Mouse (Mus musculus) kidney, adult 2 months (tissue): ENCODE results near the gene Elovl6. TPM values are rescaled to one million over a fixed set of nuclear protein-coding genes. Genes with fewer than 3 reads are reported as not detected.

Experiments used
- DNase-seq: peaks from one replicate; pipeline ENCODE4 v3.0.0; 2021
- H3K27ac ChIP-seq: fragments of 200-500 bp; 2 replicates; pipeline ENCODE4 v1.5.1; 2012; ENCODE audit warnings: low read depth, low read length, control low read depth, inconsistent platforms; ENCODE audit not compliant: insufficient read depth
- H3K27me3 ChIP-seq: fragments of 200-500 bp; replicated peaks from 2 replicates; pipeline ENCODE4 v1.6.1; 2012; ENCODE audit warnings: mild to moderate bottlenecking, moderate library complexity, low read length, inconsistent platforms; ENCODE audit not compliant: control insufficient read depth, insufficient read depth
- H3K36me3 ChIP-seq: fragments of 200-500 bp; 2 replicates; pipeline ENCODE4 v1.6.1; 2012; ENCODE audit warnings: mild to moderate bottlenecking, moderate library complexity, low read length, inconsistent platforms; ENCODE audit not compliant: control insufficient read depth, insufficient read depth
- H3K4me1 ChIP-seq: fragments of 200-500 bp; 2 replicates; pipeline ENCODE4 v1.6.1; 2011; ENCODE audit warnings: low read length; ENCODE audit not compliant: control insufficient read depth, insufficient read depth
- H3K4me3 ChIP-seq: fragments of 200-500 bp; 2 replicates; pipeline ENCODE4 v1.5.1; 2011; ENCODE audit warnings: mild to moderate bottlenecking, low read depth, low read length, control low read depth; ENCODE audit not compliant: insufficient read depth
- CTCF ChIP-seq: fragments of 200-500 bp; conservative IDR thresholded peaks from 2 replicates; pipeline ENCODE4 v1.5.1; 2011; ENCODE audit warnings: low read depth, mild to moderate bottlenecking, control low read depth, low read length, moderate library complexity, mixed read lengths; ENCODE audit not compliant: insufficient read depth, insufficient read length
- POLR2A ChIP-seq: fragments of 200-500 bp; IDR thresholded peaks from one replicate; pipeline ENCODE4 v1.6.1; 2011; ENCODE audit warnings: low read depth, low read length, control low read depth
- WGBS: fragments of 180-500 bp; shearing (Covaris S2); methylation state at CpG from one replicate; pipeline ENCODE4 v1.1.7; 2018; 5-methylcytosine and 5-hydroxymethylcytosine counted together
- polyA plus RNA-seq: library from polyadenylated mRNA; depleted of rRNA; stranded (reverse); fragments of >200 nt; gene quantifications from 2 replicates; pipeline ENCODE4 v1.2.3, GENCODE M21; 2012

The Elovl6 gene
- polyA plus RNA-seq, 1 experiment = 73.0 TPM

DNA sequence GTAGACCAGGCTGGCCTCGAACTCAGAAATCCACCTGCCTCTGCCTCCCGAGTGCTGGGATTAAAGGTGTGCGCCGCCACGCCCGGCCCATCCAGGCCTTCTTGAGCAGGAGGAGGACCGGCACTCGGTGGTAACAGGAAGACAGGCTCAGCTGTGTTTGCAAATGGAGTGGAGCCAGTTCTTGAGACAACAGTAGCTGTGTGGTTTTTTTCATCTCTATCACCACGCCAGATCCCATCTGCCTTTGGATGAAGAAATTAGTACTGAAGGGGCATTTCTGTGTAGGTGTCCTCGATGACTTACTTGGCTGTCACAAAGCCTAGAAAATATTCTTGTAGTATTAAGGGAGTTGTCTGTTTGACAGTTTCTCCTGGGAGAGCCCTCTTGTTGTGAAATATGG, 28.9 kb downstream of the Elovl6 start:
- TF ChIP-seq CTCF (no peak), POLR2A (no peak)
- Histone ChIP-seq H3K36me3 (no peaks in the 10 kb centered on the region), H3K27ac (no peak overlapping the region), H3K4me1 (peaks cover 11% of the 10 kb centered on the region; the same call in 1 of the 2 replicates), H3K27me3 (no peaks in the 10 kb centered on the region), H3K4me3 (no peak overlapping the region)
- DNase-seq = no peak
- 92% methylated on average over 10 of the region's 10 CpGs for WGBS

DNA sequence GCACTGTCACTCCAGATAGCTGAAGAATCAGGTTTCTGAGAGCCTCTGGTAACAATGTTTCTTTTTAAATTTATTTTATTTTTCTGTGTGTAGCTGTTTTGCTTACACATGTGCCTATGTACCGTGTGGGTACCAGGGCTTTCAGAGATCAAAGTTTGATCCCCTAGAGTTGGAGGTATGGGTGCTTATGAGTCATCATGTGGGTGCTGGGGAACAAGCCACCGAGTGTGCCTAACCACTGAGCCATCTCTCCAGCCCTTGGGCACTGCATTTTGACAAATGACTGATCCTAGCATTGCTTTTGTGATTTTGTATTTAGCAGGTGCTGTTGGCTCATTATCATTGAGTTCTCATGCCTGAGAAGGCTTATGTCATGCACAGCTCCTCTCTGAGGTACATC, 29.7 kb downstream of the Elovl6 start:
- TF ChIP-seq CTCF (no peak), POLR2A (no peak)
- H3K4me1 ChIP-seq = peaks cover 11% of the 10 kb centered on the region; the same call in 1 of the 2 replicates
- DNase-seq = no peak
- no peaks in the 10 kb centered on the region for H3K27me3 ChIP-seq
- no peak overlapping the region for H3K4me3 ChIP-seq
- H3K27ac ChIP-seq = no peak overlapping the region
- H3K36me3 ChIP-seq = no peaks in the 10 kb centered on the region
- WGBS = 49% methylated on average over 2 of the region's 2 CpGs

DNA sequence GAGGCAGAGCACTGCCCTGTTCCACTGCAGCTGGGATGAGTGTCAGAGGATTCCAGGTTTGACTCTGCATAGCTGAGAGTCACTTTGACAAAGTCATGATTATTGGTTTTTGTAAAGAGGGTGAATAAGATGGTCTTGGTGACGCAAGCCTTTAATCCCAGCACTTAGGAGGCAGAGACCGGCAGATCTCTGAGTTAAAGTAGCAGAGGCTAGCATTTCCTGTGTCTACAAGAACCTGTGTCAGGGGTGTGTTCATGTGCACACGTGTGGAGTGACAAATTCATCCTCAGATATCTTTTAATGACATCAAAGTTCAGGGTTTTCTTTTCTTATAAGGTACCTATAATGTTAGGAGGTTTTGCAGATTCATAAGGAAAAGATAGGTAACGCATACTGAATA, 30.3 kb downstream of the Elovl6 start:
- 94% methylated on average over 4 of the region's 4 CpGs for WGBS
- TF ChIP-seq CTCF (no peak), POLR2A (no peak)
- no peak for DNase-seq
- Histone ChIP-seq H3K36me3 (no peaks in the 10 kb centered on the region), H3K4me3 (no peak overlapping the region), H3K4me1 (peaks cover 5% of the 10 kb centered on the region; the same call in 1 of the 2 replicates), H3K27ac (no peak overlapping the region), H3K27me3 (no peaks in the 10 kb centered on the region)

DNA sequence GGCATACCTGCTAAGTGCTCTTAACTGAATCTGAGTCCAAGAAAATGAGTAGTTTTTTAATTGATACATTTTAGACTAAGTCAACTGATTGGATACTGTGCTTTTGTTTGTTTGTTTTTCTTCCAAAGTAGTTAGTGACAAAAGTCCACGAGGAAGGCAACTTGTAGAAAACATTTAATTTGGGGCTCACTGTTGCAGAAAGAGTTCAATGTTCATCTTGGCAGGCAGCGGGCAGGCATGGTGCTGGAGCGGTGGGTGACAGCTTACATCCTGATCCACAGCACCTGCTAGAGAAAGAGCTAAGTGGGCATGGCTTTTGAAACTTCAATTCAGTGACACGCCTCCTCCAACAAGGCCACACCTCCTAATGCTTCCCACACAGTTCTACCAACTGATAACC, 31.7 kb downstream of the Elovl6 start:
- no peaks in the 10 kb centered on the region for H3K36me3 ChIP-seq
- WGBS = 59% methylated on average over 4 of the region's 4 CpGs
- peak; percentile 76 for DNase-seq
- no peak overlapping the region for H3K27ac ChIP-seq
- no peak overlapping the region for H3K4me3 ChIP-seq
- no peaks in the 10 kb centered on the region; the same call in 1 of the 2 replicates for H3K4me1 ChIP-seq
- no peak for TF ChIP-seq POLR2A
- no peak for TF ChIP-seq CTCF
- H3K27me3 ChIP-seq = no peaks in the 10 kb centered on the region

DNA sequence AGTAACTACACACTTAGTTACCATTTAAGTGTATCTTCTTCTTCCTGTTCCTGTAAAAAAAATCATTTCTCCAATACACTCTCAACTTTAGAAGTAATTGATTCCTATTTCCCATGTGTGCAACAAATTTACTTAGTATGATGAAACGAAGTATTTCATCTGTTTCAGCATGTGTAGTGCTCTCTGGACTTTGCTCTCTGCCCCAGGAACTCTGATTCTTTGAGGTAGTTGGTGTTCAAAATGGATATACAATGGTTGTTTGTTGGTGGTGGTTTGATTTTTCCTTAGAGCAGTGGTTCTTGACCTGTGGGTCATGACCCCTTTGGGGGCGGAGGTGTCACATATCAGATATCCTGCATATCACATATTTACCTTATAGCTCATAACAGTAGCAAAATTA, 32.7 kb downstream of the Elovl6 start:
- peaks cover 5% of the 10 kb centered on the region; the same call in 1 of the 2 replicates for H3K4me1 ChIP-seq
- H3K4me3 ChIP-seq = no peak overlapping the region
- H3K36me3 ChIP-seq = no peaks in the 10 kb centered on the region
- WGBS = 70% methylated on average over 2 of the region's 2 CpGs
- 0 out of 2 replicates have a peak overlapping the region, but pooled peaks have one; percentile 12 for H3K27ac ChIP-seq
- peak; percentile 65 for DNase-seq
- TF ChIP-seq POLR2A (no peak), CTCF (no peak)
- no peaks in the 10 kb centered on the region for H3K27me3 ChIP-seq

DNA sequence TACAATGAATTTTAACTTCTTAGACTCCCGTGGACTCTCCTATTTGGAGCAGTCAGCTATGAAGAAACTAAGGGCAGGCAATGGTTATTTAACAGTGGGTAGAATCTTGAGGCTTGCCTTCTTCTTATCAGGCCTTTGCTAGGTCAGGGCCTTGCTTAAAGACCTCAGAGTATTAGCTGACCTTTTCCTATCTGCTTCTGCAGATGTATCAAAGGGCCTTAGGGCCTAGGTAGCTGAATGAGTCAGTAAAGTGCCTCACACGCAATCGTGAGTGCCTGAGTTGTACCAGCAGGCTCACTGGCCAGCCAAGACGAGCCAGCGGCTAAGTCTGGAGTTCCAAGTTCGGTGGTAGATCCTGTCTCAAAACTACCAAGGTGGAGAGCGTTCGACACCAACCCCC, 33.3 kb downstream of the Elovl6 start:
- WGBS = 83% methylated on average over 8 of the region's 8 CpGs
- DNase-seq = no peak
- no peak overlapping the region for H3K4me3 ChIP-seq
- H3K36me3 ChIP-seq = no peaks in the 10 kb centered on the region
- H3K27ac ChIP-seq = no peak overlapping the region
- H3K4me1 ChIP-seq = peaks cover 9% of the 10 kb centered on the region; the same call in 1 of the 2 replicates
- no peaks in the 10 kb centered on the region for H3K27me3 ChIP-seq
- TF ChIP-seq CTCF (no peak), POLR2A (no peak)

DNA sequence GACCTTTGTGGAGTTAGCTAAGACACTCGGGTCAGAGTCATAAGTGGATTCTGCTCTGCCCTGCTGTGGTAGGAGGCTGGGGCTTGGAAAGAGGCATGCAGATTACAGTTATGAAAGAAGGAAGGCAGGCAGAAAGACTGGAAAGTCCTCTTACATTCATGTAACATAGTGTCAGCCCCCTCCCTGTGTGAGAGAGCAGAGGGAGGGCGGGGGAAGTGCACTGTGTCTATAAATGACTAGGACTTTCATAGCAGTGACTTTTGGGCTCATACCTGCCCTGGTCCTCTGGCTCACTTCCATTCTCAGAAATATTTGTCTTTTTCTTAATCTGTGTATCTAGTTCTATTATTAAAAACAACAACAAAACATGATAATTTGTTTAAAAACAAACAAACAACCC, 33.9 kb downstream of the Elovl6 start:
- no peak for TF ChIP-seq CTCF
- TF ChIP-seq POLR2A = no peak
- Histone ChIP-seq H3K4me1 (peaks cover 10% of the 10 kb centered on the region; the same call in 1 of the 2 replicates), H3K36me3 (no peaks in the 10 kb centered on the region), H3K27me3 (no peaks in the 10 kb centered on the region), H3K4me3 (no peak overlapping the region), H3K27ac (no peak overlapping the region)
- DNase-seq = no peak
- 74% methylated on average over 2 of the region's 2 CpGs for WGBS
